Mouse (Mus musculus): Measurements from ENCODE around the gene Wnt1. TPM values are rescaled to one million over a fixed set of nuclear protein-coding genes. Genes with fewer than 3 reads are reported as not detected.

The Wnt1 gene
- polyA plus RNA-seq, 1 experiment from 2014 or later: not detected

DNA sequence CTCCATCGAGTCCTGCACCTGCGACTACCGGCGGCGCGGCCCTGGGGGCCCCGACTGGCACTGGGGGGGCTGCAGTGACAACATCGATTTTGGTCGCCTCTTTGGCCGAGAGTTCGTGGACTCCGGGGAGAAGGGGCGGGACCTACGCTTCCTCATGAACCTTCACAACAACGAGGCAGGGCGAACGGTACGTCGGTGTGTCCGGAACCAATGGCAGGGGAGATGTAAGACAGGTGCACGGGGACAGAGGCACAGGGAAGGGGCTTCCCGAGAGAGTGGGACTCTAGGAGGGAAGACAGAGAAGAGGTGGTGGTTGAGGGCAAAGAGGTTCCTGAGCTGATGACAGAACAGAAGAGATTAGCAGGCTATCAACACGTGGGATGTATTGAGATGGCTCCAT is 2.1 kb downstream of the Wnt1 start:
- no peak overlapping the region for H3K4me3 ChIP-seq (ENCODE audit: low read depth, low read length)

DNA sequence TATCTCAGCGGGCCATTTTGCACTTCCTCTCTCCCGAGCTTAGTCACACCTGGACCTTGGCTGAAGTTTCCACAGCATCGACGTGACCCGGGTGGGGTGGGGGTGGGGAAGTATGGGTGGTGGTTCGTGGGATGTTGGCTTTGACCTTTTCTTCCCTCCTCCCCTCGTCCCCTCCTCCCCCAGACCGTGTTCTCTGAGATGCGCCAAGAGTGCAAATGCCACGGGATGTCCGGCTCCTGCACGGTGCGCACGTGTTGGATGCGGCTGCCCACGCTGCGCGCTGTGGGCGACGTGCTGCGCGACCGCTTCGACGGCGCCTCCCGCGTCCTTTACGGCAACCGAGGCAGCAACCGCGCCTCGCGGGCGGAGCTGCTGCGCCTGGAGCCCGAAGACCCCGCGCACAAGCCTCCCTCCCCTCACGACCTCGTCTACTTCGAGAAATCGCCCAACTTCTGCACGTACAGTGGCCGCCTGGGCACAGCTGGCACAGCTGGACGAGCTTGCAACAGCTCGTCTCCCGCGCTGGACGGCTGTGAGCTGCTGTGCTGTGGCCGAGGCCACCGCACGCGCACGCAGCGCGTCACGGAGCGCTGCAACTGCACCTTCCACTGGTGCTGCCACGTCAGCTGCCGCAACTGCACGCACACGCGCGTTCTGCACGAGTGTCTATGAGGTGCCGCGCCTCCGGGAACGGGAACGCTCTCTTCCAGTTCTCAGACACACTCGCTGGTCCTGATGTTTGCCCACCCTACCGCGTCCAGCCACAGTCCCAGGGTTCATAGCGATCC is 2.8 kb downstream of the Wnt1 start:
- TF ChIP-seq CTCF (IDR thresholded peaks at IDR 0.05; ENCODE audit: low read depth) (no peak), EP300 (IDR thresholded peaks at IDR 0.05; ENCODE audit: low read depth) (no peak)
- Histone ChIP-seq H3K4me3 (ENCODE audit: low read depth, low read length) (no peak overlapping the region), H3K4me2 (ENCODE audit: low read depth, low read length) (no peak overlapping the region), H3K36me3 (replicated peaks; ENCODE audit: insufficient read depth, low read length) (no peaks in the 10 kb centered on the region), H3K9me3 (ENCODE audit: low read length) (no peaks in the 10 kb centered on the region), H3K4me1 (ENCODE audit: insufficient read depth) (peaks cover 15% of the 10 kb centered on the region), H3K9ac (replicated peaks) (no peak overlapping the region), H3K27me3 (ENCODE audit: insufficient read depth, low read length) (peaks cover 97% of the 10 kb centered on the region), H3K27ac (ENCODE audit: low read depth) (no peak overlapping the region)
- DNase-seq (peak; percentile 14), ATAC-seq (no peak)
- WGBS (ENCODE audit: insufficient replicate concordance): 2% methylated on average over 75 of the region's 75 CpGs

More for the DNA sequence above, 2.1 kb downstream of the Wnt1 start:
- Histone ChIP-seq H3K4me1 (ENCODE audit: insufficient read depth) (peaks cover 15% of the 10 kb centered on the region), H3K4me2 (ENCODE audit: low read depth, low read length) (no peak overlapping the region), H3K36me3 (replicated peaks; ENCODE audit: insufficient read depth, low read length) (no peaks in the 10 kb centered on the region), H3K27ac (ENCODE audit: low read depth) (no peak overlapping the region), H3K9ac (replicated peaks) (no peak overlapping the region), H3K9me3 (ENCODE audit: low read length) (no peaks in the 10 kb centered on the region), H3K27me3 (ENCODE audit: insufficient read depth, low read length) (peaks cover 94% of the 10 kb centered on the region)
- ATAC-seq (no peak), DNase-seq (peak; percentile 17)
- 6% methylated on average over 21 of the region's 23 CpGs for WGBS (ENCODE audit: insufficient replicate concordance)
- TF ChIP-seq EP300 (IDR thresholded peaks at IDR 0.05; ENCODE audit: low read depth): no peak
- no peak for TF ChIP-seq CTCF (IDR thresholded peaks at IDR 0.05; ENCODE audit: low read depth)

DNA sequence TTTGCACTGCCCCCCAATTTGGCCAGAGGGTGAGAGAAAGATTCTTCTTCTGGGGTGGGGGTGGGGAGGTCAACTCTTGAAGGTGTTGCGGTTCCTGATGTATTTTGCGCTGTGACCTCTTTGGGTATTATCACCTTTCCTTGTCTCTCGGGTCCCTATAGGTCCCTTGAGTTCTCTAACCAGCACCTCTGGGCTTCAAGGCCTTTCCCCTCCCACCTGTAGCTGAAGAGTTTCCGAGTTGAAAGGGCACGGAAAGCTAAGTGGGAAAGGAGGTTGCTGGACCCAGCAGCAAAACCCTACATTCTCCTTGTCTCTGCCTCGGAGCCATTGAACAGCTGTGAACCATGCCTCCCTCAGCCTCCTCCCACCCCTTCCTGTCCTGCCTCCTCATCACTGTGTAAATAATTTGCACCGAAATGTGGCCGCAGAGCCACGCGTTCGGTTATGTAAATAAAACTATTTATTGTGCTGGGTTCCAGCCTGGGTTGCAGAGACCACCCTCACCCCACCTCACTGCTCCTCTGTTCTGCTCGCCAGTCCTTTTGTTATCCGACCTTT is 3.6 kb downstream of the Wnt1 start:
- H3K4me1 ChIP-seq (ENCODE audit: insufficient read depth): peaks cover 15% of the 10 kb centered on the region
- H3K36me3 ChIP-seq (replicated peaks; ENCODE audit: insufficient read depth, low read length): no peaks in the 10 kb centered on the region
- no peak for DNase-seq
- H3K9me3 ChIP-seq (ENCODE audit: low read length): no peaks in the 10 kb centered on the region
- H3K27me3 ChIP-seq (ENCODE audit: insufficient read depth, low read length): peaks cover 98% of the 10 kb centered on the region
- no peak overlapping the region for H3K4me3 ChIP-seq (ENCODE audit: low read depth, low read length)
- WGBS (ENCODE audit: insufficient replicate concordance): 3% methylated on average over 13 of the region's 13 CpGs
- H3K9ac ChIP-seq (replicated peaks): no peak overlapping the region
- no peak for ATAC-seq
- H3K4me2 ChIP-seq (ENCODE audit: low read depth, low read length): no peak overlapping the region
- TF ChIP-seq CTCF (IDR thresholded peaks at IDR 0.05; ENCODE audit: low read depth) (no peak), EP300 (IDR thresholded peaks at IDR 0.05; ENCODE audit: low read depth) (no peak)
- no peak overlapping the region for H3K27ac ChIP-seq (ENCODE audit: low read depth)

- 4% methylated on average over 13 of the region's 13 CpGs for WGBS (ENCODE audit: insufficient replicate concordance)
- H3K36me3 ChIP-seq (replicated peaks; ENCODE audit: insufficient read depth, low read length): no peaks in the 10 kb centered on the region
- TF ChIP-seq CTCF (IDR thresholded peaks at IDR 0.05; ENCODE audit: low read depth) (no peak), EP300 (IDR thresholded peaks at IDR 0.05; ENCODE audit: low read depth) (no peak)
- H3K9me3 ChIP-seq (ENCODE audit: low read length): no peaks in the 10 kb centered on the region
- H3K27me3 ChIP-seq (ENCODE audit: insufficient read depth, low read length): peaks cover 96% of the 10 kb centered on the region
- DNase-seq (peak; percentile 13), ATAC-seq (no peak)
- H3K4me1 ChIP-seq (ENCODE audit: insufficient read depth): peaks cover 3% of the 10 kb centered on the region; the same call in 1 of the 2 replicates
- H3K27ac ChIP-seq (ENCODE audit: low read depth): no peak overlapping the region
- H3K9ac ChIP-seq (replicated peaks): no peak overlapping the region
- H3K4me3 ChIP-seq (ENCODE audit: low read depth, low read length): no peak overlapping the region
- H3K4me2 ChIP-seq (ENCODE audit: low read depth, low read length): no peak overlapping the region
Observed at GRCm38 (mm10) chr15:98796803-98797595, 7.3 kb downstream of the Wnt1 start.

GRCm38 (mm10) chr15:98797835-98798492 is 8.3 kb downstream of the Wnt1 start:
- H3K9ac ChIP-seq (replicated peaks): no peak overlapping the region
- peaks cover 96% of the 10 kb centered on the region for H3K27me3 ChIP-seq (ENCODE audit: insufficient read depth, low read length)
- no peak overlapping the region for H3K27ac ChIP-seq (ENCODE audit: low read depth)
- no peak for TF ChIP-seq EP300 (IDR thresholded peaks at IDR 0.05; ENCODE audit: low read depth)
- TF ChIP-seq CTCF (IDR thresholded peaks at IDR 0.05; ENCODE audit: low read depth): no peak
- no peaks in the 10 kb centered on the region for H3K36me3 ChIP-seq (replicated peaks; ENCODE audit: insufficient read depth, low read length)
- 8% methylated on average over 27 of the region's 28 CpGs for WGBS (ENCODE audit: insufficient replicate concordance)
- H3K4me2 ChIP-seq (ENCODE audit: low read depth, low read length): no peak overlapping the region
- peak; percentile 13 for DNase-seq
- no peak for ATAC-seq
- no peaks in the 10 kb centered on the region for H3K4me1 ChIP-seq (ENCODE audit: insufficient read depth)
- H3K9me3 ChIP-seq (ENCODE audit: low read length): no peaks in the 10 kb centered on the region
- H3K4me3 ChIP-seq (ENCODE audit: low read depth, low read length): no peak overlapping the region

All from liver, postnatal 0 days (tissue).